Mouse (Mus musculus) intestine, embryonic 14.5 days (tissue): Measurements from ENCODE around the gene Kctd14. TPM values are rescaled to one million over a fixed set of nuclear protein-coding genes. Genes with fewer than 3 reads are reported as not detected.

Source experiments
- ATAC-seq: fragments of 200-750 bp; cut with Nextera tagmentation; replicated peaks from 2 replicates; pipeline ENCODE4 v1.8.0; 2017; ENCODE audit warnings: low read depth, moderate number of reproducible peaks, moderate TSS enrichment, moderate library complexity; ENCODE audit not compliant: low FRiP score, low TSS enrichment
- DNase-seq: peaks from one replicate; pipeline ENCODE4 v3.0.0-alpha.2; 2018; ENCODE audit warnings: low spot score
- H3K27ac ChIP-seq: fragments of 300-500 bp; sonication (generic); 2 replicates; pipeline ENCODE4 v1.5.1; 2014; ENCODE audit warnings: low read depth, mild to moderate bottlenecking, control low read depth
- H3K27me3 ChIP-seq: fragments of 300-500 bp; sonication (generic); replicated peaks from 2 replicates; pipeline ENCODE4 v1.6.1; 2014; ENCODE audit warnings: low read length, control low read depth; ENCODE audit not compliant: control insufficient read depth, insufficient read depth
- H3K36me3 ChIP-seq: fragments of 300-500 bp; sonication (generic); 2 replicates; pipeline ENCODE4 v1.6.1; 2014; ENCODE audit warnings: low read length, control low read depth; ENCODE audit not compliant: control insufficient read depth, insufficient read depth
- H3K4me1 ChIP-seq: fragments of 300-500 bp; sonication (generic); replicated peaks from 2 replicates; pipeline ENCODE4 v1.6.1; 2014; ENCODE audit warnings: low read length, control low read depth, mixed read lengths; ENCODE audit not compliant: control insufficient read depth, insufficient read depth
- H3K4me2 ChIP-seq: fragments of 300-500 bp; sonication (generic); 2 replicates; pipeline ENCODE4 v1.6.1; 2014; ENCODE audit warnings: low read length
- H3K4me3 ChIP-seq: fragments of 300-500 bp; sonication (generic); 2 replicates; pipeline ENCODE4 v1.5.1; 2014; ENCODE audit warnings: low read depth, low read length, control low read depth, mixed read lengths
- H3K9ac ChIP-seq: fragments of 300-500 bp; sonication (generic); 2 replicates; pipeline ENCODE4 v1.6.1; 2014; ENCODE audit warnings: mild to moderate bottlenecking, low read length
- H3K9me3 ChIP-seq: fragments of 300-500 bp; sonication (generic); 2 replicates; pipeline ENCODE4 v1.6.1; 2016; ENCODE audit warnings: low read length, control low read depth; ENCODE audit not compliant: control insufficient read depth
- WGBS: fragments of 180-500 bp; shearing (Covaris S2); extraction: QIAGEN DNeasy Blood & Tissue Kit; methylation state at CpG from one replicate; pipeline ENCODE4 v1.1.7; 2014; 5-methylcytosine and 5-hydroxymethylcytosine counted together
- polyA plus RNA-seq: library from polyadenylated mRNA; unstranded; fragments of >200 nt; fragmentation: Nextera tagmentation; extraction: Ambion mirVana; gene quantifications from 2 replicates; pipeline ENCODE4 v1.2.1, GENCODE M21; 2014

Kctd14 gene
- polyA plus RNA-seq, 1 experiment from 2014 or later = 1.7 TPM

- Histone ChIP-seq H3K4me1 (peaks cover 13% of the 10 kb centered on the region; the same call in 1 of the 2 replicates), H3K4me2 (no peak overlapping the region), H3K36me3 (peaks cover 38% of the 10 kb centered on the region), H3K9ac (no peak overlapping the region), H3K27ac (no peak overlapping the region), H3K4me3 (no peak overlapping the region), H3K27me3 (no peaks in the 10 kb centered on the region), H3K9me3 (no peaks in the 10 kb centered on the region)
- whole genome bisulfite sequencing = 89% methylated on average over 2 of the region's 2 CpGs
- ATAC-seq = no peak
- DNase-seq = no peak
Observed at GRCm38 (mm10) chr7:97483378-97483777, 32.3 kb downstream of the Kctd14 start.

GRCm38 (mm10) chr7:97491157-97491556 is 40.0 kb downstream of the Kctd14 start:
- no peaks in the 10 kb centered on the region for H3K27me3 ChIP-seq
- H3K9ac ChIP-seq = no peak overlapping the region
- no peaks in the 10 kb centered on the region for H3K9me3 ChIP-seq
- H3K4me3 ChIP-seq = no peak overlapping the region
- DNase-seq = no peak
- H3K36me3 ChIP-seq = peaks cover 51% of the 10 kb centered on the region
- ATAC-seq = no peak
- no peaks in the 10 kb centered on the region for H3K4me1 ChIP-seq
- no peak overlapping the region for H3K27ac ChIP-seq
- WGBS = 69% methylated on average over 3 of the region's 3 CpGs
- no peak overlapping the region for H3K4me2 ChIP-seq

DNA sequence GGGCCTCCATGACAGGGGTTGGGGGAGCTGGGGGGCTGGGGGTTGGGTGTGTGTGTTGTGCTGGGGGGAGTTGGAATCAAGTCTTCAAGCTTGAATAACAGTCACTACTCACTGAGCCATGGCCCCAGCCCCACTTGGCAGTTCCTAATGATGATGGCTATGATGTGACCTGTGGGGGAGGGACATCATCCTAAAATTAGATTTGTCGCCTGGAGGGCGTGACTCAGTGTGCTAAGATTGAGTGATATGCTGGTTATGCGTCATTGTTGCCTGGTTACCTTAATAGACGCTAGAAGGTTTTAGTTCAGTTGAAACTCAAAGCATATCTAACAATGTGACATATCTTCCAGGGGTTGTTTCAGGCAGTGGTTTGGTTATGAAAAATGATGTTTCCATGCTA is 41.3 kb downstream of the Kctd14 start:
- Histone ChIP-seq H3K9ac (no peak overlapping the region), H3K27me3 (no peaks in the 10 kb centered on the region), H3K4me2 (no peak overlapping the region), H3K4me1 (no peaks in the 10 kb centered on the region), H3K9me3 (no peaks in the 10 kb centered on the region), H3K27ac (no peak overlapping the region), H3K36me3 (peaks cover 38% of the 10 kb centered on the region), H3K4me3 (no peak overlapping the region)
- DNase-seq (no peak), ATAC-seq (no peak)
- 89% methylated on average over 4 of the region's 4 CpGs for WGBS

DNA sequence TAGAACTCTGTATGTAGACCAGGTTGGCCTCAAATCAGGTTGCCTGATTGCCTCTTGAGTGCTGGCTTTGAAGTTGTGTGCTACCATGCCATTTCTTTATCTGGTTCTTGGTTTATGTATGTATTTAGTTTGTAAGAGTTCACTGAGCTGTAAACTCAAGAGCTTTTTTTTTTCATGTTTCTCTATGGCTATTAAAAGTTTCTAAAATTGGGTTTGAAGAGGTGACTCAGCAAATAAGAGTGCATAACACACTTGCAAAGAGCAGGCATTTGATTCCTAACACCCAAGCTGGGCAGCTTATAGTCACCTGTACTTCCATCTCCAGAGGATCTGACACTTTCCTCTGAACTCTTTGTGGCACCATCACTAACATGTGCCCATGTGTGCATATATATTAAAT is 43.9 kb downstream of the Kctd14 start:
- no peak for DNase-seq
- Histone ChIP-seq H3K9ac (no peak overlapping the region), H3K4me3 (no peak overlapping the region), H3K27me3 (no peaks in the 10 kb centered on the region), H3K4me2 (no peak overlapping the region), H3K27ac (no peak overlapping the region), H3K9me3 (no peaks in the 10 kb centered on the region), H3K4me1 (no peaks in the 10 kb centered on the region), H3K36me3 (peaks cover 35% of the 10 kb centered on the region)
- ATAC-seq = no peak

GRCm38 (mm10) chr7:97500555-97501209 is 49.6 kb downstream of the Kctd14 start:
- DNase-seq (no peak), ATAC-seq (no peak)
- Histone ChIP-seq H3K27ac (no peak overlapping the region), H3K27me3 (no peaks in the 10 kb centered on the region), H3K36me3 (peaks cover 38% of the 10 kb centered on the region), H3K4me3 (no peak overlapping the region), H3K4me1 (no peaks in the 10 kb centered on the region), H3K4me2 (no peak overlapping the region), H3K9me3 (no peaks in the 10 kb centered on the region), H3K9ac (no peak overlapping the region)
- 81% methylated on average over 5 of the region's 5 CpGs for WGBS

Other genes starting within 250 kb of the Kctd14 start
- 2.1 and 3.4 TPM in 2 replicates for gene Usp35, start 119.3 kb upstream of the Kctd14 start, polyA plus RNA-seq
- gene Kctd21, start 119.0 kb upstream of the Kctd14 start, polyA plus RNA-seq = 5.4 and 5.9 TPM in 2 replicates
- 46.2 and 48.6 TPM in 2 replicates for gene Alg8, start 79.7 kb upstream of the Kctd14 start, polyA plus RNA-seq
- gene Ndufc2, start 51.3 kb upstream of the Kctd14 start, polyA plus RNA-seq = 386 and 389 TPM in 2 replicates
- gene Thrsp, start 33.6 kb upstream of the Kctd14 start, polyA plus RNA-seq = 0.23 and 0.41 TPM in 2 replicates
- 56.4 and 64.1 TPM in 2 replicates for gene Ints4, start 29.6 kb downstream of the Kctd14 start, polyA plus RNA-seq
- gene Aamdc, start 128.2 kb downstream of the Kctd14 start, polyA plus RNA-seq = 48.8 and 54.0 TPM in 2 replicates
- 20.3 and 20.9 TPM in 2 replicates for gene Rsf1, start 128.6 kb downstream of the Kctd14 start, polyA plus RNA-seq
- gene Clns1a, start 245.3 kb downstream of the Kctd14 start, polyA plus RNA-seq = 187 and 198 TPM in 2 replicates